ENCODE assay signal across 10 mouse cellular contexts in the genomic region with DNA sequence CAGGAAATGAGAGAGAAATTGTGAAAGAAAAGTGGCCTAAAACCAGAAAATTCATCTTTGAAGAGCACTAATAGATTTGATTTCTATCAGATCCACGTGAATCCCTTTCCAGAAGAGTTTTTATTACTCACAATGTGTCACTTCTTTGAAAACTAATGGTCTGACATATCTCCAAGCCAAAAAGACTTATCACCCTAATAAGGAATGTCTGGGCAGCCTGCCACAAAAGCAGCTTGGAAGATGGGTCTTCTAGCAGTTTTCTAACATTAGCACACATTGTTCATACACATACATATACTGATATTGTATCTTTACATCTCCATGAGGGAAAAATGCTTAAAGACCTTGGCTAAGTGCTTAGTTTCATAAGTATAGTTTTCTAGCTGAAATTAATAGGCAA.
DNase-seq lines count a peak whose midpoint lies in the region; ATAC-seq and TF ChIP-seq lines count a peak whose summit lies in the region.
"Had no signal": no experiment of that assay in that cellular context is flagged by ENCODE, and none has a peak within 500 bp of the region (broad histone marks: within the 10 kb centered on the region; RNA-seq: fewer than 3 reads in every experiment).

No protein-coding gene starts in this region.

- no peak overlapping the region for H3K4me3 ChIP-seq in midbrain, postnatal 0 days (ENCODE audit: low read depth, low read length)
- H3K4me3 ChIP-seq in midbrain, embryonic 15.5 days: no peak overlapping the region
- H3K4me3 ChIP-seq in neural tube, embryonic 15.5 days (replicated peaks): no peak overlapping the region

- no peak overlapping the region for H3K27ac ChIP-seq in midbrain, postnatal 0 days (ENCODE audit: low read depth, low read length)
- H3K27ac ChIP-seq in midbrain, embryonic 15.5 days: no peak overlapping the region
- H3K27ac ChIP-seq in neural tube, embryonic 15.5 days (replicated peaks): no peak overlapping the region
- H3K27ac ChIP-seq: macrophage had no signal

- H3K36me3 ChIP-seq in midbrain, postnatal 0 days (ENCODE audit: insufficient read depth, low read length): no peaks in the 10 kb centered on the region
- H3K36me3 ChIP-seq in midbrain, embryonic 15.5 days (replicated peaks): no peaks in the 10 kb centered on the region
- no peaks in the 10 kb centered on the region for H3K36me3 ChIP-seq in neural tube, embryonic 15.5 days

- H3K4me1 ChIP-seq in midbrain, postnatal 0 days (ENCODE audit: insufficient read depth, low read length): no peaks in the 10 kb centered on the region
- H3K4me1 ChIP-seq in midbrain, embryonic 15.5 days: no peaks in the 10 kb centered on the region
- H3K4me1 ChIP-seq in neural tube, embryonic 15.5 days: no peaks in the 10 kb centered on the region

- TF ChIP-seq CTCF in midbrain, postnatal 0 days (IDR thresholded peaks at IDR 0.05): no peak

- no peaks in the 10 kb centered on the region for H3K9me3 ChIP-seq in midbrain, postnatal 0 days (ENCODE audit: low read length)
- H3K9me3 ChIP-seq in midbrain, embryonic 15.5 days: no peaks in the 10 kb centered on the region
- H3K9me3 ChIP-seq in neural tube, embryonic 15.5 days (replicated peaks): no peaks in the 10 kb centered on the region

- 53% methylated on average over 1 of the region's 1 CpGs for WGBS in midbrain, postnatal 0 days
- 57% methylated on average over 1 of the region's 1 CpGs for WGBS in midbrain, embryonic 15.5 days
- WGBS in neural tube, embryonic 15.5 days: 46% methylated on average over 1 of the region's 1 CpGs

- ATAC-seq in midbrain, postnatal 0 days (ENCODE audit: low FRiP score): no peak
- ATAC-seq in midbrain, embryonic 15.5 days (replicated peaks): no peak
- ATAC-seq in neural tube, embryonic 15.5 days (ENCODE audit: low FRiP score): no peak

- H3K9ac ChIP-seq in midbrain, postnatal 0 days (replicated peaks; ENCODE audit: low read length, poor library complexity, severe bottlenecking): no peak overlapping the region
- no peak overlapping the region for H3K9ac ChIP-seq in midbrain, embryonic 15.5 days
- no peak overlapping the region for H3K9ac ChIP-seq in neural tube, embryonic 15.5 days (replicated peaks)

- H3K27me3 ChIP-seq in midbrain, postnatal 0 days (ENCODE audit: insufficient read depth, low read length): no peaks in the 10 kb centered on the region
- no peaks in the 10 kb centered on the region for H3K27me3 ChIP-seq in midbrain, embryonic 15.5 days (replicated peaks)
- H3K27me3 ChIP-seq in neural tube, embryonic 15.5 days (replicated peaks): no peaks in the 10 kb centered on the region
- H3K27me3 ChIP-seq: CH12.LX had no signal

- DNase-seq in gastrocnemius, adult 18-20 months (ENCODE audit: low spot score): peak; percentile 23
- DNase-seq in gastrocnemius, postnatal 25 days: no peak
- DNase-seq in midbrain, postnatal 0 days (ENCODE audit: low spot score): peak; percentile 49
- peak; percentile 28 to 68 for DNase-seq in heart, adult 9 months (ENCODE audit: low spot score in 2 of 2)
- peak; percentile 51 for DNase-seq in lung, postnatal 36 days
- DNase-seq in cerebellum, adult 18-20 months: no peak

- H3K4me2 ChIP-seq in midbrain, postnatal 0 days (ENCODE audit: low read depth, low read length, poor library complexity, severe bottlenecking): no peak overlapping the region
- no peak overlapping the region for H3K4me2 ChIP-seq in midbrain, embryonic 15.5 days
- H3K4me2 ChIP-seq in neural tube, embryonic 15.5 days: no peak overlapping the region

Comparison
In these comparisons a context has a peak if more than half of its experiments do, and no peak if none do; other contexts are left out.
1. DNase-seq: peak in gastrocnemius, adult 18-20 months (single experiment), midbrain, postnatal 0 days (single experiment), heart, adult 9 months (2 of 2) and lung, postnatal 36 days (single experiment); none in gastrocnemius, postnatal 25 days (single experiment) and cerebellum, adult 18-20 months (0 of 2).